ENCODE assay signal across 7 mouse cellular contexts in the genomic region with DNA sequence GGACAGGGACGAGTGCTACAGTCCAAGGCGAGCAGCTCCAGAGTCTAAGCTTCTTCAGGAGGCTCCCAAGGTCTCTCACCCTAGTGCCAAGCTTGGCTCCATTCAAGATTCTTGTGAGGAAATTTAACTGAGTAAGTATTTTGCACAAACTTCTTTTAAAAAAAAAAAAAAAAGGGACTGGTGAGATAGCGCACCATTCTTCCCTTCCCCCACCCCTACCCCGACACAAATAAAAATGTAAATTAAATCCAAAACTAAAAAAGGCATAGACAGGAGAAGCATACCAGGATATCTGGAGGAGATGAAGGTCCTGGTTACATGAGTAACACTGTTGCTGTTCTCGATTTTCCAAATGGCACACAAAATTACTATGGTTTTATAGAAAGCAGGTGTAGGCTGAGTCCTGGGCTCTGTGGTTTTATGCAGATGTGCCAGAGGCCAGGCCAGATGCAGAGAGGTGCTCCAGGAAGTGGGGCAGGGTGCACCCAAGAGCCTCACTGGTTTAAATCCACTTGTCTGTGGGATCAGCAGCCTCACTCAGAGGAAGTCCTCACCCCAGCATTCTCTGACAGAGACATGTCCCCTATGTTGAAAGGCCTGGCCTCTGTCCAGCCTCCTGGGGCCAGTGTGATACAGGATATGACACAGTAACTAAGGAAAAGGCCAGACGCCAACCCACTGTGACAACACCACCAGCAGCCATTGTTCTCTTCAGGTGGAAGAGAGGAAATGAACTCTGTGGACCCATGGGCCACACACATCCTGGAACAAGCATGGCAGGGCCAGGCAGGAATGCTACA. TPM values are rescaled to one million over a fixed set of nuclear protein-coding genes. Genes with fewer than 3 reads are reported as not detected.
DNase-seq lines count a peak whose midpoint lies in the region; ATAC-seq and TF ChIP-seq lines count a peak whose summit lies in the region.

No protein-coding gene starts in this region.

- H3K9ac ChIP-seq in limb, embryonic 14.5 days (ENCODE audit: low read depth, low read length, severe bottlenecking), result no peak overlapping the region

- no peak overlapping the region for H3K4me3 ChIP-seq in cortical plate, adult 2 months (ENCODE audit: insufficient read depth, low read length)
- H3K4me3 ChIP-seq in limb, embryonic 14.5 days (replicated peaks; ENCODE audit: low read length), result no peak overlapping the region

- peak overlapping the region; percentile 43; the same call in 1 of the 2 replicates for H3K27ac ChIP-seq in cortical plate, adult 2 months (ENCODE audit: insufficient read depth, low read length)
- peak overlapping the region; percentile 61; the same call in 1 of the 2 replicates for H3K27ac ChIP-seq in limb, embryonic 14.5 days (replicated peaks; ENCODE audit: low read depth, low read length)

- H3K27me3 ChIP-seq in limb, embryonic 14.5 days (ENCODE audit: control insufficient read depth, insufficient read depth, low read length), result no peaks in the 10 kb centered on the region

- no peaks in the 10 kb centered on the region for H3K36me3 ChIP-seq in limb, embryonic 14.5 days (ENCODE audit: control insufficient read depth, insufficient read depth, low read length)

- H3K4me2 ChIP-seq in limb, embryonic 14.5 days (replicated peaks; ENCODE audit: low read depth, low read length, severe bottlenecking), result 0 out of 2 replicates have a peak overlapping the region, but pooled peaks have one; percentile 3

- TF ChIP-seq POLR2A in cortical plate, adult 2 months (IDR thresholded peaks at IDR 0.05; ENCODE audit: extremely low read depth, insufficient read depth, low read length), result no peak
- TF ChIP-seq POLR2A in limb, embryonic 14.5 days (IDR thresholded peaks at IDR 0.05; ENCODE audit: borderline replicate concordance, extremely low read depth, insufficient read depth, insufficient read length), result no peak

- no peak for ATAC-seq in limb, embryonic 14.5 days (ENCODE audit: low FRiP score, low read depth)

- peaks cover 3% of the 10 kb centered on the region; the same call in 1 of the 2 replicates for H3K4me1 ChIP-seq in cortical plate, adult 2 months (ENCODE audit: control insufficient read depth, insufficient read depth, low read length)
- H3K4me1 ChIP-seq in limb, embryonic 14.5 days (ENCODE audit: control insufficient read depth, insufficient read depth, low read length), result peaks cover 25% of the 10 kb centered on the region

- WGBS in limb, embryonic 14.5 days, result 62% methylated on average over 6 of the region's 6 CpGs

- no peaks in the 10 kb centered on the region for H3K9me3 ChIP-seq in limb, embryonic 14.5 days (ENCODE audit: control insufficient read depth, low read length)

- DNase-seq in 3T3-L1 (ENCODE audit: low read depth, low spot score) (peak; percentile 73), A20 (ENCODE audit: low read depth, low spot score) (peak; percentile 82)
- peak; percentile 82 for DNase-seq in heart, postnatal 25 days (ENCODE audit: low spot score)
- peak; percentile 56 for DNase-seq in limb, embryonic 14.5 days (ENCODE audit: low spot score)
- DNase-seq in naive thymus-derived CD4-positive, alpha-beta T cell, adult 2 months (ENCODE audit: low read depth), result peak; percentile 71
- DNase-seq in retina, postnatal 1 day, result no peak

- intact Hi-C loops in heart, postnatal 25 days (cut with DNase I), result loop anchor here (5.0 kb wide), 1 partner anchor 91 kb away; no protein-coding TSS in a partner anchor

- TF ChIP-seq CTCF in cortical plate, adult 2 months (IDR thresholded peaks at IDR 0.05; ENCODE audit: extremely low read depth, insufficient read depth, low read length), result no peak

RNA-seq across cellular contexts. Expression of a gene that starts 5.0 kb away (rescaled TPM):
- polyA plus RNA-seq in cortical plate, adult 2 months (2012; rRNA removed), result 27.4 and 28.9 TPM in 2 replicates
- total RNA-seq in heart, postnatal 25 days (2021), result 1 to 10 TPM; 9.6 to 9.9 TPM
- 21.8 and 27.2 TPM in 2 replicates for polyA plus RNA-seq in limb, embryonic 14.5 days (2012; rRNA removed)
- polyA plus RNA-seq in limb, embryonic 14.5 days (2014; fragmentation: Nextera tagmentation; extraction: Ambion mirVana), result 12.7 and 14.7 TPM in 2 replicates

RNA-seq across cellular contexts. Expression of a gene that starts 23.2 kb away (rescaled TPM):
- 0.71 and 0.78 TPM in 2 replicates for polyA plus RNA-seq in cortical plate, adult 2 months (2012; rRNA removed)
- 1 to 10 TPM; 8.1 to 8.3 TPM for total RNA-seq in heart, postnatal 25 days (2021)
- 5.0 and 5.5 TPM in 2 replicates for polyA plus RNA-seq in limb, embryonic 14.5 days (2012; rRNA removed)
- polyA plus RNA-seq in limb, embryonic 14.5 days (2014; fragmentation: Nextera tagmentation; extraction: Ambion mirVana), result 3.0 and 3.6 TPM in 2 replicates

RNA-seq across cellular contexts. Expression of a gene that starts 37.9 kb away (rescaled TPM):
- polyA plus RNA-seq in cortical plate, adult 2 months (2012; rRNA removed), result 4.6 and 4.7 TPM in 2 replicates
- total RNA-seq in heart, postnatal 25 days (2021), result 1 to 10 TPM in 1 of 2 experiments, under 1 TPM in 1; 0.78 to 2.4 TPM
- polyA plus RNA-seq in limb, embryonic 14.5 days (2012; rRNA removed), result 11.7 TPM in 2 replicates
- 8.5 and 10.9 TPM in 2 replicates for polyA plus RNA-seq in limb, embryonic 14.5 days (2014; fragmentation: Nextera tagmentation; extraction: Ambion mirVana)
